In the genomic region with DNA sequence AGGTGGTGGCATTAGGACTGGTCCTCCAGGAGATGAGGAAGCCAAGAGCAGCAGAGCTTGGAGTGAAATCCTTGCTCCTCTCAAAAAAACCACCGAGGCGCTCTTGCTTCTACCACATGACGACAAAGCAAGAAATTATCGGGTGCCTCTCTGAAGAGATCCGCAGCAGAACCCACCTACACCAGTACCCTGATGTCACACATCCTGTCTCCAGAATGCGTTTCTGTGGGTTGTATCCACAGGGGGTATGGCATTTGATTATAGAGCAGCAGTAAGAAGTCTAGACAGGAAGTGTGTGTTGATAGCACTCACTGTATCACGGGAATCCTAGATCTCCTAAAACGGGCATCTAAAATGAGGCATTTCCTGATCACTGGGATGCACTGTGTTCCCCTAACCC, we compare ENCODE assay signal across 22 mouse cellular contexts.
DNase-seq lines count a peak whose midpoint lies in the region; ATAC-seq and TF ChIP-seq lines count a peak whose summit lies in the region.
"Had no signal": no experiment of that assay in that cellular context is flagged by ENCODE, and none has a peak within 500 bp of the region (broad histone marks: within the 10 kb centered on the region; RNA-seq: fewer than 3 reads in every experiment).

No protein-coding gene starts in this region.

- H3K4me3 ChIP-seq in lung, postnatal 0 days (ENCODE audit: low read depth, low read length): no peak overlapping the region
- no peak overlapping the region for H3K4me3 ChIP-seq in embryonic fibroblast, embryonic 13.5 days (ENCODE audit: insufficient read depth, low read length)
- H3K4me3 ChIP-seq in intestine, postnatal 0 days (ENCODE audit: low read depth, low read length): no peak overlapping the region
- no peak overlapping the region for H3K4me3 ChIP-seq in forebrain, embryonic 11.5 days (ENCODE audit: low read depth, low read length)
- H3K4me3 ChIP-seq: forebrain, embryonic 10.5 days; limb, embryonic 13.5 days; liver, embryonic 12.5 days; lung, embryonic 15.5 days; midbrain, embryonic 15.5 days had no signal

- no peaks in the 10 kb centered on the region for H3K4me1 ChIP-seq in lung, postnatal 0 days (ENCODE audit: insufficient read depth, low read depth, low read length)
- peaks cover 9% of the 10 kb centered on the region for H3K4me1 ChIP-seq in embryonic fibroblast, embryonic 13.5 days (ENCODE audit: control insufficient read depth, insufficient read depth, low read length)
- H3K4me1 ChIP-seq in intestine, postnatal 0 days (replicated peaks; ENCODE audit: control insufficient read depth, insufficient read depth, low read length): no peaks in the 10 kb centered on the region
- no peaks in the 10 kb centered on the region for H3K4me1 ChIP-seq in forebrain, embryonic 11.5 days (replicated peaks; ENCODE audit: control insufficient read depth, insufficient read depth, low read length)
- H3K4me1 ChIP-seq: forebrain, embryonic 10.5 days; limb, embryonic 13.5 days; liver, embryonic 12.5 days; lung, embryonic 15.5 days; midbrain, embryonic 15.5 days had no signal

- no peak for DNase-seq in lung, postnatal 0 days (ENCODE audit: low spot score)
- no peak for DNase-seq in lung, adult 18-20 months
- peak; percentile 23 to 54 for DNase-seq in CD8-positive naive resting alpha-beta T cell, adult 2 months (ENCODE audit: low read depth in 2 of 2, low spot score in 2 of 2)
- peak; percentile 34 for DNase-seq in thymus, postnatal 14 days
- DNase-seq in forebrain, embryonic 11.5 days (ENCODE audit: low spot score): no peak
- DNase-seq in cerebellum, adult 11 months: no peak
- DNase-seq: adrenal gland, postnatal 36 days; cerebellum, adult 11-12 months; cerebellum, postnatal 25 days; kidney, adult 11 months; layer of hippocampus, adult 9-11 months; lung, postnatal 4 days; right cerebral cortex, adult 18-20 months had no signal

- no peaks in the 10 kb centered on the region for H3K36me3 ChIP-seq in lung, postnatal 0 days (ENCODE audit: insufficient read depth, low read length)
- H3K36me3 ChIP-seq in intestine, postnatal 0 days (ENCODE audit: control insufficient read depth, insufficient read depth): no peaks in the 10 kb centered on the region
- H3K36me3 ChIP-seq in forebrain, embryonic 11.5 days (ENCODE audit: control insufficient read depth, insufficient read depth, low read length): no peaks in the 10 kb centered on the region
- H3K36me3 ChIP-seq: forebrain, embryonic 10.5 days; limb, embryonic 13.5 days; liver, embryonic 12.5 days; lung, embryonic 15.5 days; midbrain, embryonic 15.5 days had no signal

- H3K9me3 ChIP-seq in lung, postnatal 0 days (ENCODE audit: low read length): no peaks in the 10 kb centered on the region
- H3K9me3 ChIP-seq in intestine, postnatal 0 days (ENCODE audit: control insufficient read depth): no peaks in the 10 kb centered on the region
- H3K9me3 ChIP-seq in forebrain, embryonic 11.5 days (ENCODE audit: control insufficient read depth, low read length): no peaks in the 10 kb centered on the region
- H3K9me3 ChIP-seq: forebrain, embryonic 10.5 days; limb, embryonic 13.5 days; liver, embryonic 12.5 days; lung, embryonic 15.5 days; midbrain, embryonic 15.5 days had no signal

- TF ChIP-seq POLR2A in embryonic fibroblast, embryonic 13.5 days (IDR thresholded peaks at IDR 0.05; ENCODE audit: low read depth, low read length): no peak

- peak; percentile 43 for ATAC-seq in lung, postnatal 0 days
- ATAC-seq in intestine, postnatal 0 days: no peak
- ATAC-seq in forebrain, embryonic 11.5 days (replicated peaks; ENCODE audit: low FRiP score): no peak
- ATAC-seq: hindbrain, embryonic 16.5 days; liver, embryonic 12.5 days; midbrain, embryonic 15.5 days had no signal

- H3K27ac ChIP-seq in lung, postnatal 0 days (ENCODE audit: low read length): no peak overlapping the region
- H3K27ac ChIP-seq in embryonic fibroblast, embryonic 13.5 days (ENCODE audit: insufficient read depth, low read length): peak overlapping the region; percentile 12; the same call in 1 of the 2 replicates
- H3K27ac ChIP-seq in intestine, postnatal 0 days (ENCODE audit: low read depth, low read length): no peak overlapping the region
- H3K27ac ChIP-seq in forebrain, embryonic 11.5 days (ENCODE audit: low read depth, low read length): no peak overlapping the region
- H3K27ac ChIP-seq: forebrain, embryonic 10.5 days; limb, embryonic 13.5 days; liver, embryonic 12.5 days; lung, embryonic 15.5 days; midbrain, embryonic 15.5 days had no signal

- no peak for TF ChIP-seq CTCF in lung, postnatal 0 days (IDR thresholded peaks at IDR 0.05)
- TF ChIP-seq CTCF in embryonic fibroblast, embryonic 13.5 days (IDR thresholded peaks at IDR 0.05; ENCODE audit: borderline replicate concordance, insufficient read depth, low read length): no peak
- TF ChIP-seq CTCF in intestine, postnatal 0 days (IDR thresholded peaks at IDR 0.05; ENCODE audit: low read depth): no peak

- peak; percentile 35; the same call in 1 of the 2 replicates for TF ChIP-seq EP300 in lung, postnatal 0 days (IDR thresholded peaks at IDR 0.05)

- H3K4me2 ChIP-seq in lung, postnatal 0 days (replicated peaks; ENCODE audit: low read depth, low read length): no peak overlapping the region
- H3K4me2 ChIP-seq in intestine, postnatal 0 days (replicated peaks; ENCODE audit: low read depth): no peak overlapping the region
- H3K4me2 ChIP-seq in forebrain, embryonic 11.5 days (ENCODE audit: low read depth, low read length, severe bottlenecking): no peak overlapping the region
- H3K4me2 ChIP-seq: heart, embryonic 11.5 days; limb, embryonic 13.5 days; liver, embryonic 12.5 days; lung, embryonic 15.5 days; midbrain, embryonic 15.5 days had no signal

- H3K27me3 ChIP-seq in lung, postnatal 0 days (replicated peaks; ENCODE audit: insufficient read depth, low read length): no peaks in the 10 kb centered on the region
- no peaks in the 10 kb centered on the region for H3K27me3 ChIP-seq in intestine, postnatal 0 days (replicated peaks; ENCODE audit: control insufficient read depth, insufficient read depth, low read length)
- no peaks in the 10 kb centered on the region for H3K27me3 ChIP-seq in forebrain, embryonic 11.5 days (ENCODE audit: control insufficient read depth, insufficient read depth, low read length)
- H3K27me3 ChIP-seq: limb, embryonic 13.5 days; liver, embryonic 12.5 days; lung, embryonic 15.5 days; midbrain, embryonic 15.5 days had no signal

- 58% methylated on average over 8 of the region's 8 CpGs for WGBS in lung, postnatal 0 days
- 69% methylated on average over 8 of the region's 8 CpGs for WGBS in intestine, postnatal 0 days
- WGBS in forebrain, embryonic 11.5 days: 87% methylated on average over 8 of the region's 8 CpGs

- H3K9ac ChIP-seq in lung, postnatal 0 days (replicated peaks; ENCODE audit: low read depth): no peak overlapping the region
- H3K9ac ChIP-seq in intestine, postnatal 0 days (ENCODE audit: low read depth, low read length): no peak overlapping the region
- H3K9ac ChIP-seq in forebrain, embryonic 11.5 days (ENCODE audit: low read length): no peak overlapping the region
- H3K9ac ChIP-seq: limb, embryonic 13.5 days; liver, embryonic 12.5 days; lung, embryonic 15.5 days; midbrain, embryonic 15.5 days had no signal

Comparison
In these comparisons a context has a peak if more than half of its experiments do, and no peak if none do; other contexts are left out.
1. DNase-seq: peak in CD8-positive naive resting alpha-beta T cell, adult 2 months (2 of 2) and thymus, postnatal 14 days (single experiment); none in lung, postnatal 0 days (single experiment), lung, adult 18-20 months (0 of 2), forebrain, embryonic 11.5 days (single experiment) and cerebellum, adult 11 months (single experiment).